Mouse (Mus musculus) midbrain, embryonic 10.5 days (tissue): Measurements from ENCODE around the gene Mlxipl. TPM values are rescaled to one million over a fixed set of nuclear protein-coding genes. Genes with fewer than 3 reads are reported as not detected.

ENCODE experiments used
- DNase-seq: peaks from one replicate; pipeline ENCODE4 v3.0.0-alpha.2; 2017; ENCODE audit warnings: low spot score
- H3K27ac ChIP-seq: fragments of 300-500 bp; sonication (generic); replicated peaks from 2 replicates; pipeline ENCODE4 v1.5.1; 2016; ENCODE audit warnings: mild to moderate bottlenecking
- H3K27me3 ChIP-seq: fragments of 300-500 bp; sonication (generic); 2 replicates; pipeline ENCODE4 v1.6.1; 2016; ENCODE audit warnings: low read depth, mild to moderate bottlenecking; ENCODE audit not compliant: poor library complexity, severe bottlenecking
- H3K36me3 ChIP-seq: fragments of 300-500 bp; sonication (generic); 2 replicates; pipeline ENCODE4 v1.6.1; 2016; ENCODE audit warnings: mild to moderate bottlenecking, moderate library complexity
- H3K4me1 ChIP-seq: fragments of 300-500 bp; sonication (generic); 2 replicates; pipeline ENCODE4 v1.6.1; 2016
- H3K4me3 ChIP-seq: fragments of 300-500 bp; sonication (generic); 2 replicates; pipeline ENCODE4 v1.5.1; 2016; ENCODE audit warnings: mild to moderate bottlenecking, moderate library complexity
- H3K9me3 ChIP-seq: fragments of 300-500 bp; sonication (generic); replicated peaks from 2 replicates; pipeline ENCODE4 v1.6.1; 2016; ENCODE audit warnings: mild to moderate bottlenecking
- WGBS: fragments of 180-500 bp; shearing (Covaris S2); methylation state at CpG from one replicate; pipeline ENCODE4 v1.1.7; 2016; 5-methylcytosine and 5-hydroxymethylcytosine counted together
- polyA plus RNA-seq: library from polyadenylated mRNA; unstranded; fragments of >200 nt; fragmentation: Nextera tagmentation; extraction: Ambion mirVana; gene quantifications from 2 replicates; pipeline ENCODE4 v1.2.1, GENCODE M21; 2016

The Mlxipl gene
- polyA plus RNA-seq, 1 experiment from 2014 or later = 2.0 TPM

GRCm38 (mm10) chr5:135127669-135128068, 38.0 kb downstream of the Mlxipl start:
- Histone ChIP-seq H3K27ac (no peak overlapping the region), H3K4me1 (no peaks in the 10 kb centered on the region), H3K36me3 (no peaks in the 10 kb centered on the region), H3K27me3 (peaks cover 14% of the 10 kb centered on the region), H3K9me3 (no peaks in the 10 kb centered on the region), H3K4me3 (no peak overlapping the region)
- no peak for DNase-seq
- WGBS = 76% methylated on average over 6 of the region's 6 CpGs

GRCm38 (mm10) chr5:135129747-135130146, 40.1 kb downstream of the Mlxipl start:
- H3K9me3 ChIP-seq = no peaks in the 10 kb centered on the region
- H3K4me3 ChIP-seq = no peak overlapping the region
- H3K27ac ChIP-seq = no peak overlapping the region
- H3K4me1 ChIP-seq = peaks cover 17% of the 10 kb centered on the region
- H3K27me3 ChIP-seq = peaks cover 33% of the 10 kb centered on the region
- no peaks in the 10 kb centered on the region for H3K36me3 ChIP-seq
- WGBS = 87% methylated on average over 4 of the region's 4 CpGs
- DNase-seq = no peak

GRCm38 (mm10) chr5:135133736-135134405, 44.2 kb downstream of the Mlxipl start:
- Histone ChIP-seq H3K4me3 (peak overlapping the region; percentile 35), H3K27me3 (peaks cover 45% of the 10 kb centered on the region), H3K27ac (no peak overlapping the region), H3K9me3 (no peaks in the 10 kb centered on the region; the same call in 1 of the 2 replicates), H3K36me3 (no peaks in the 10 kb centered on the region), H3K4me1 (peaks cover 17% of the 10 kb centered on the region)
- WGBS = 6% methylated on average over 26 of the region's 26 CpGs
- peak; percentile 19 for DNase-seq

GRCm38 (mm10) chr5:135134534-135134933, 44.8 kb downstream of the Mlxipl start:
- Histone ChIP-seq H3K27me3 (peaks cover 45% of the 10 kb centered on the region), H3K27ac (no peak overlapping the region; the same call in 1 of the 2 replicates), H3K9me3 (no peaks in the 10 kb centered on the region; the same call in 1 of the 2 replicates), H3K4me3 (peak overlapping the region; percentile 35), H3K36me3 (no peaks in the 10 kb centered on the region), H3K4me1 (peaks cover 17% of the 10 kb centered on the region)
- WGBS = 4% methylated on average over 8 of the region's 8 CpGs
- peak; percentile 58 for DNase-seq

- Histone ChIP-seq H3K27me3 (peaks cover 11% of the 10 kb centered on the region), H3K4me3 (no peak overlapping the region), H3K36me3 (no peaks in the 10 kb centered on the region), H3K9me3 (no peaks in the 10 kb centered on the region; the same call in 1 of the 2 replicates), H3K27ac (no peak overlapping the region), H3K4me1 (no peaks in the 10 kb centered on the region)
- no peak for DNase-seq
- WGBS = 87% methylated on average over 2 of the region's 2 CpGs
Observed at GRCm38 (mm10) chr5:135139881-135140280, 50.2 kb downstream of the Mlxipl start.

- H3K4me1 ChIP-seq = peaks cover 10% of the 10 kb centered on the region
- 57% methylated on average over 4 of the region's 4 CpGs for WGBS
- no peaks in the 10 kb centered on the region for H3K27me3 ChIP-seq
- H3K9me3 ChIP-seq = no peaks in the 10 kb centered on the region
- H3K27ac ChIP-seq = no peak overlapping the region
- no peaks in the 10 kb centered on the region for H3K36me3 ChIP-seq
- H3K4me3 ChIP-seq = no peak overlapping the region
- DNase-seq = no peak
Observed at GRCm38 (mm10) chr5:135144469-135144868, 54.8 kb downstream of the Mlxipl start.

GRCm38 (mm10) chr5:135145532-135145931, 55.8 kb downstream of the Mlxipl start:
- Histone ChIP-seq H3K27me3 (no peaks in the 10 kb centered on the region), H3K27ac (no peak overlapping the region), H3K36me3 (no peaks in the 10 kb centered on the region), H3K4me3 (no peak overlapping the region), H3K9me3 (no peaks in the 10 kb centered on the region), H3K4me1 (peaks cover 14% of the 10 kb centered on the region)
- 87% methylated on average over 3 of the region's 3 CpGs for WGBS
- DNase-seq = no peak

- no peak overlapping the region for H3K27ac ChIP-seq
- H3K36me3 ChIP-seq = no peaks in the 10 kb centered on the region
- H3K4me1 ChIP-seq = peaks cover 17% of the 10 kb centered on the region
- H3K4me3 ChIP-seq = no peak overlapping the region
- DNase-seq = no peak
- no peaks in the 10 kb centered on the region for H3K27me3 ChIP-seq
- no peaks in the 10 kb centered on the region for H3K9me3 ChIP-seq
Observed at GRCm38 (mm10) chr5:135145955-135146354, 56.3 kb downstream of the Mlxipl start.

- H3K36me3 ChIP-seq = peaks cover 21% of the 10 kb centered on the region
- peaks cover 18% of the 10 kb centered on the region for H3K4me1 ChIP-seq
- H3K9me3 ChIP-seq = no peaks in the 10 kb centered on the region
- H3K4me3 ChIP-seq = peak overlapping the region; percentile 86
- H3K27ac ChIP-seq = peak overlapping the region; percentile 96
- no peaks in the 10 kb centered on the region for H3K27me3 ChIP-seq
- DNase-seq = peak; percentile 98
- WGBS = 2% methylated on average over 13 of the region's 13 CpGs
Observed at GRCm38 (mm10) chr5:135148715-135149052, 59.0 kb downstream of the Mlxipl start.

GRCm38 (mm10) chr5:135149053-135149819, 59.5 kb downstream of the Mlxipl start, which contains the start of gene Tbl2:
Gene Tbl2, plus strand, starts transcription at chr5:135149657.
- Histone ChIP-seq H3K4me3 (peak within 1 kb of the TSS; percentile 86), H3K9me3 (no peaks in the 10 kb centered on the region), H3K27ac (peak within 1 kb of the TSS; percentile 96), H3K4me1 (peaks cover 18% of the 10 kb centered on the region), H3K27me3 (no peaks in the 10 kb centered on the region), H3K36me3 (peaks cover 26% of the 10 kb centered on the region)
- WGBS = under 1% methylated on average over 63 of the region's 63 CpGs
- DNase-seq = peak; percentile 99

GRCm38 (mm10) chr5:135149820-135150178, 60.1 kb downstream of the Mlxipl start:
- Histone ChIP-seq H3K36me3 (peaks cover 32% of the 10 kb centered on the region), H3K27ac (peak overlapping the region; percentile 96), H3K4me3 (peak overlapping the region; percentile 86), H3K4me1 (peaks cover 18% of the 10 kb centered on the region), H3K9me3 (no peaks in the 10 kb centered on the region), H3K27me3 (no peaks in the 10 kb centered on the region)
- 0% methylated on average over 23 of the region's 23 CpGs for WGBS
- DNase-seq = no peak

GRCm38 (mm10) chr5:135156496-135156895, 66.8 kb downstream of the Mlxipl start:
- WGBS = 94% methylated on average over 4 of the region's 4 CpGs

GRCm38 (mm10) chr5:135161221-135161620, 71.5 kb downstream of the Mlxipl start:
- no peaks in the 10 kb centered on the region for H3K27me3 ChIP-seq
- H3K36me3 ChIP-seq = peaks cover 72% of the 10 kb centered on the region
- 0 out of 2 replicates have a peak, but pooled peaks cover 4% of the 10 kb centered on the region for H3K9me3 ChIP-seq
- 96% methylated on average over 4 of the region's 4 CpGs for WGBS
- H3K27ac ChIP-seq = no peak overlapping the region
- no peak for DNase-seq
- H3K4me1 ChIP-seq = no peaks in the 10 kb centered on the region
- H3K4me3 ChIP-seq = no peak overlapping the region

More at GRCm38 (mm10) chr5:135156496-135156895, 66.8 kb downstream of the Mlxipl start:
- H3K36me3 ChIP-seq = peaks cover 97% of the 10 kb centered on the region
- H3K4me1 ChIP-seq = no peaks in the 10 kb centered on the region
- 0 out of 2 replicates have a peak, but pooled peaks cover 4% of the 10 kb centered on the region for H3K9me3 ChIP-seq
- no peak for DNase-seq
- H3K27ac ChIP-seq = no peak overlapping the region
- H3K4me3 ChIP-seq = no peak overlapping the region
- H3K27me3 ChIP-seq = no peaks in the 10 kb centered on the region
